Mouse (Mus musculus) fat pad, adult 2 months (tissue): ENCODE data around the gene Gm3043.
"Not testable (repeated sequence)": the region's sequence is repeated elsewhere in the genome, so short reads cannot be mapped to it uniquely, and the experiment has no call there.

Experiments
- DNase-seq: peaks from one replicate; pipeline ENCODE4 v3.0.0-alpha.2; 2011; ENCODE audit warnings: low read depth, low spot score; ENCODE audit errors: extremely low read depth

The Gm3043 gene

DNA sequence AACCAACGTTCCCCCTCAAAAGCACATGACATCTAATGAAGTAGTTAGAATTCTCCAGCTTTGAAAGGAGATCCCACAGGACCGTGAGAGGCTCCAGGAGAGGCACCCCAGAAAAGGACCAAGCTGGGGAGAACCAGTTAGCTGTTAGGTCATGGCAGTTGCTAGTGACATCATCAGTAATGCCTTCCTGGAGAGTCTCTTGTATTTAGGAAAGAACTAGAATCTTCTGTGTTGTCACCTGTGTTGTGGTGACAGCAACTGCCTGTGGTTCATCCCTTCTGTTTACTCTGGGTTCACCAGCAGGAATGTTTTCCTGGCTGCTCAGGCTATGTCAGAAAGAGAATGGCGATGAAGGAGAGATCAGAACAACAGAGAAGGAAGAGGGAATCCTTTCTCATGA, at the start of gene Gm3043:
TSS of gene Gm3043 (plus strand) at position 301 of the 400 bp plus-strand sequence.
- not testable (repeated sequence) for DNase-seq

GRCm38 (mm10) chr14:3651730-3652129, 36.9 kb upstream of the Gm3043 start, which contains the start of gene Gm3020:
Gene Gm3020, plus strand, starts transcription at chr14:3652030.
- DNase-seq: not testable (repeated sequence)
